Mouse (Mus musculus) neutrophil, adult 65 days (primary cell): ENCODE results near the gene Ndufs4. TPM values are rescaled to one million over a fixed set of nuclear protein-coding genes. Genes with fewer than 3 reads are reported as not detected.

Source experiments
- total RNA-seq: library from RNA; stranded (reverse); gene quantifications from 2 replicates; pipeline ENCODE4 v1.2.4, GENCODE M21; 2023

The Ndufs4 gene
- 60.8 and 68.4 TPM in 2 replicates for total RNA-seq

DNA sequence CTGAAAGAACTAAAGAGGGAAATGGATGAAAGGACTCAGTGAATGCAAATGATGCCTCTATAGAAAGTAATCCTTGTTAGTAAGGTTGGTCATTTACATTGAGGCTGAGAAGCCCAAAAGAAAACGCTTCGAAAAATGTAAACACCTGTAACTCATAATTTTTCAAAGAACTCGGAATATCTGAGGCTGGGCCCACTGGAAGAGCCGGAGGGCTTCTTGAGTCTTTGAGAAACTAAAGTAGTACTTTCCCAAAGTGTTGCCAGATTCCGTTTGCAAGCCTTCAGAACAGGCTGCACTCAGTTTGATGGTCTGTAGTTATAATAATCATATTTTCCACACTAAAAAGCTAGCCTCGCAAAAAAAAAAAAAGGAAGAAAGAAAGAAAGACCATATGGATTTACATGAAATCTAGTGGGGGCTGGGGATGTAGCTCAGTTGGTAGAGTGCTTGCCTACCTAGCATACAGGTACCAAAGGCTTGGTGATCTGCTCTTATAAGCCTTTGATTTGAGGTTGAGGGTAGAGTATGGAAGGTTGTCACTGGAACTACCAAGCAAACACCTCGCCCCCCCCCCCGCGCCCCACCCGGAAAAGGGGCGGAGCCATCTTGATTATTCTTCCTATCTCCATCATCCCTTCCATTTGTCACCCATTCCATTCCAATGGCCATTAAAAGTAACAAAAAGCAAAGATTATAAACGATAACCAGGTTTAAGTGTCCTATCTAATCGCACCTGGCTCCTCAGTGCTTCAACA is at the start of gene Ndufs4:
Ndufs4 (minus strand) TSS at position 48 of the 755 bp plus-strand sequence.

Other genes with a start within 250 kb of the Ndufs4 start
- 0.41 and 0.45 TPM in 2 replicates for gene Fst, start 70.7 kb upstream of the Ndufs4 start, total RNA-seq